8 mouse cellular contexts compared by ENCODE assay signal in genomic region chr10:80475290-80475959, GRCm38 (mm10). TPM values are rescaled to one million over a fixed set of nuclear protein-coding genes. Genes with fewer than 3 reads are reported as not detected.
DNase-seq lines count a peak whose midpoint lies in the region; ATAC-seq and TF ChIP-seq lines count a peak whose summit lies in the region.

No protein-coding gene starts in this region.

- peak overlapping the region; percentile 63 for H3ac ChIP-seq in C2C12 (ENCODE audit: control insufficient read depth, insufficient read length, low read depth)

- TF ChIP-seq POLR2A in liver, adult 2 months (IDR thresholded peaks at IDR 0.05; ENCODE audit: extremely low read depth, insufficient read depth, low read length): 0 out of 2 replicates have a peak, but pooled peaks have one; percentile 13

- no peak overlapping the region for H3K27ac ChIP-seq in heart, embryonic 12.5 days (ENCODE audit: poor library complexity, severe bottlenecking)
- H3K27ac ChIP-seq in kidney, postnatal 0 days: no peak overlapping the region
- no peak overlapping the region; the same call in 1 of the 2 replicates for H3K27ac ChIP-seq in liver, adult 2 months (replicated peaks; ENCODE audit: insufficient read depth, low read depth, low read length)

- peak; percentile 94 for ATAC-seq in heart, embryonic 12.5 days (ENCODE audit: insufficient number of reproducible peaks, low FRiP score)
- peak; percentile 87 for ATAC-seq in kidney, postnatal 0 days (replicated peaks; ENCODE audit: low FRiP score, low read depth)
- ATAC-seq in monocyte, adult 5-6 weeks (replicated peaks; ENCODE audit: insufficient number of reproducible peaks, low FRiP score, low TSS enrichment, poor library complexity, severe bottlenecking): peak; percentile 60

- peak overlapping the region; percentile 40 for H3K4me3 ChIP-seq in C2C12 (ENCODE audit: insufficient read depth, poor library complexity, severe bottlenecking)
- peak overlapping the region; percentile 77 for H3K4me3 ChIP-seq in erythroblast, embryonic 14.5 days (replicated peaks)
- H3K4me3 ChIP-seq in heart, embryonic 12.5 days: peak overlapping the region; percentile 63
- peak overlapping the region; percentile 39 for H3K4me3 ChIP-seq in kidney, postnatal 0 days (replicated peaks; ENCODE audit: low read depth, low read length)
- H3K4me3 ChIP-seq in liver, adult 2 months (ENCODE audit: insufficient read depth, low read depth, low read length): peak overlapping the region; percentile 70

- no peaks in the 10 kb centered on the region for H3K79me3 ChIP-seq in C2C12 (ENCODE audit: low read depth)

- H3K79me2 ChIP-seq in C2C12 (ENCODE audit: control insufficient read depth, insufficient read depth): no peaks in the 10 kb centered on the region
- no peaks in the 10 kb centered on the region for H3K79me2 ChIP-seq in liver, adult 2 months (ENCODE audit: control insufficient read depth, insufficient read depth, low read length)

- H3K4me2 ChIP-seq in heart, embryonic 12.5 days: peak overlapping the region; percentile 90
- peak overlapping the region; percentile 56 for H3K4me2 ChIP-seq in kidney, postnatal 0 days (ENCODE audit: low read length)

- no peaks in the 10 kb centered on the region for H3K36me3 ChIP-seq in C2C12 (ENCODE audit: control insufficient read depth, insufficient read depth)
- no peaks in the 10 kb centered on the region for H3K36me3 ChIP-seq in erythroblast, embryonic 14.5 days (ENCODE audit: control insufficient read depth)
- no peaks in the 10 kb centered on the region for H3K36me3 ChIP-seq in heart, embryonic 12.5 days
- no peaks in the 10 kb centered on the region for H3K36me3 ChIP-seq in kidney, postnatal 0 days (ENCODE audit: insufficient read depth, low read length)
- H3K36me3 ChIP-seq in liver, adult 2 months (ENCODE audit: control insufficient read depth, insufficient read depth, low read length): no peaks in the 10 kb centered on the region

- H3K27me3 ChIP-seq in C2C12 (ENCODE audit: control insufficient read depth, insufficient read depth, insufficient read length): peaks cover 4% of the 10 kb centered on the region
- H3K27me3 ChIP-seq in erythroblast, embryonic 14.5 days (ENCODE audit: control insufficient read depth): peaks cover 53% of the 10 kb centered on the region
- H3K27me3 ChIP-seq in heart, embryonic 12.5 days (replicated peaks): peaks cover 58% of the 10 kb centered on the region
- H3K27me3 ChIP-seq in kidney, postnatal 0 days (ENCODE audit: insufficient read depth, low read length): peaks cover 15% of the 10 kb centered on the region; the same call in 1 of the 2 replicates
- H3K27me3 ChIP-seq in liver, adult 2 months (ENCODE audit: control insufficient read depth, insufficient read depth, low read length): peaks cover 5% of the 10 kb centered on the region; the same call in 1 of the 2 replicates

- DNase-seq in brain, embryonic 18.5 days (ENCODE audit: low read depth, low spot score): peak; percentile 63
- DNase-seq in kidney, postnatal 0 days (ENCODE audit: low spot score): peak; percentile 91
- DNase-seq in liver, adult 2 months (ENCODE audit: extremely low read depth, low read depth, low spot score): peak; percentile 59
- DNase-seq in spleen, postnatal 4 days (ENCODE audit: low spot score in 2 of 2): peak; percentile 91 to 96

- no peak for TF ChIP-seq CTCF in C2C12 (IDR thresholded peaks at IDR 0.05; ENCODE audit: control insufficient read depth, insufficient read depth, insufficient read length)
- TF ChIP-seq CTCF in kidney, postnatal 0 days (IDR thresholded peaks at IDR 0.05; ENCODE audit: low read depth): no peak
- TF ChIP-seq CTCF in liver, adult 2 months (IDR thresholded peaks at IDR 0.05; ENCODE audit: low read depth, low read length): no peak

- H3K4me1 ChIP-seq in erythroblast, embryonic 14.5 days (ENCODE audit: control insufficient read depth): peaks cover 40% of the 10 kb centered on the region
- H3K4me1 ChIP-seq in heart, embryonic 12.5 days (replicated peaks): peaks cover 11% of the 10 kb centered on the region; the same call in 1 of the 2 replicates
- no peaks in the 10 kb centered on the region for H3K4me1 ChIP-seq in kidney, postnatal 0 days (replicated peaks; ENCODE audit: insufficient read depth, low read length)
- no peaks in the 10 kb centered on the region for H3K4me1 ChIP-seq in liver, adult 2 months (ENCODE audit: control insufficient read depth, insufficient read depth, low read length)

- 2% methylated on average over 48 of the region's 58 CpGs for WGBS in heart, embryonic 12.5 days
- WGBS in kidney, postnatal 0 days: 1% methylated on average over 57 of the region's 58 CpGs
- 2% methylated on average over 58 of the region's 58 CpGs for WGBS in liver, adult 2 months

- no peaks in the 10 kb centered on the region for H3K9me3 ChIP-seq in erythroblast, embryonic 14.5 days (ENCODE audit: control insufficient read depth, low read length)
- H3K9me3 ChIP-seq in heart, embryonic 12.5 days (replicated peaks): no peaks in the 10 kb centered on the region
- no peaks in the 10 kb centered on the region for H3K9me3 ChIP-seq in kidney, postnatal 0 days (replicated peaks; ENCODE audit: low read length)

- H3K9ac ChIP-seq in heart, embryonic 12.5 days: peak overlapping the region; percentile 64
- peak overlapping the region; percentile 51 for H3K9ac ChIP-seq in kidney, postnatal 0 days (ENCODE audit: low read depth, low read length)
- H3K9ac ChIP-seq in liver, adult 2 months (ENCODE audit: low read depth, low read length): peak overlapping the region; percentile 23; the same call in 1 of the 2 replicates

TF ChIP-seq in C2C12, 6 proteins besides CTCF, POLR2A, EP300 and RAD21:
- TF ChIP-seq MYOG (IDR thresholded peaks at IDR 0.05; ENCODE audit: control insufficient read depth, extremely low read depth, insufficient read length) (no peak), CEBPB (IDR thresholded peaks at IDR 0.05; ENCODE audit: low read depth) (no peak), MYOD1 (IDR thresholded peaks at IDR 0.05; ENCODE audit: control insufficient read depth, insufficient read length, low read depth) (no peak), FOSL1 (IDR thresholded peaks at IDR 0.05; ENCODE audit: insufficient read depth, low read length, poor library complexity, severe bottlenecking) (no peak), USF1 (IDR thresholded peaks at IDR 0.05; ENCODE audit: low read depth) (no peak), MAX (IDR thresholded peaks at IDR 0.05) (no peak)

RNA-seq across cellular contexts. Expression of gene Onecut3, which starts 19.2 kb away (rescaled TPM):
- not detected for polyA plus RNA-seq in C2C12 (2012; fragmentation: generic; extraction: Trizol)
- not detected in 2 replicates for polyA plus RNA-seq in erythroblast, embryonic 14.5 days (2012)
- polyA plus RNA-seq in heart, embryonic 12.5 days (2016; fragmentation: Nextera tagmentation; extraction: Ambion mirVana): not detected in 2 replicates
- not detected in 2 replicates for polyA plus RNA-seq in kidney, postnatal 0 days (2015; fragmentation: Nextera tagmentation; extraction: Ambion mirVana)
- not detected in 2 replicates for total RNA-seq in liver, adult 2 months (2014; rRNA removed)
- not detected in 2 replicates for polyA plus RNA-seq in liver, adult 2 months (2012; rRNA removed)
- total RNA-seq in monocyte, adult 5-6 weeks (2017): not detected in 3 replicates

RNA-seq across cellular contexts. Expression of gene Tcf3, which starts 42.0 kb away (rescaled TPM):
- polyA plus RNA-seq in C2C12 (2012; fragmentation: generic; extraction: Trizol): 111 TPM
- polyA plus RNA-seq in erythroblast, embryonic 14.5 days (2012): 61.1 and 64.8 TPM in 2 replicates
- 85.8 and 89.4 TPM in 2 replicates for polyA plus RNA-seq in heart, embryonic 12.5 days (2016; fragmentation: Nextera tagmentation; extraction: Ambion mirVana)
- 76.4 and 83.7 TPM in 2 replicates for polyA plus RNA-seq in kidney, postnatal 0 days (2015; fragmentation: Nextera tagmentation; extraction: Ambion mirVana)
- 6.4 and 9.9 TPM in 2 replicates for total RNA-seq in liver, adult 2 months (2014; rRNA removed)
- polyA plus RNA-seq in liver, adult 2 months (2012; rRNA removed): 19.6 and 20.2 TPM in 2 replicates
- total RNA-seq in monocyte, adult 5-6 weeks (2017): 18.9 to 30.0 TPM (median 26.1 TPM) in 3 replicates
